Mouse (Mus musculus): Measurements from ENCODE around the gene Nxt1. TPM values are rescaled to one million over a fixed set of nuclear protein-coding genes. Genes with fewer than 3 reads are reported as not detected.

The Nxt1 gene
- total and polyA plus RNA-seq, 3 experiments: 6.4 to 9.0 (median 8.7) TPM

GRCm38 (mm10) chr2:148663458-148663857 lies 8.9 kb upstream of the Nxt1 start:
- TF ChIP-seq POLR2A (IDR thresholded peaks at IDR 0.05; ENCODE audit: insufficient read depth, low read depth, low read length): no peak
- no peak for TF ChIP-seq EP300 (IDR thresholded peaks at IDR 0.05; ENCODE audit: insufficient read depth, low read depth, low read length)
- no peak for TF ChIP-seq CTCF (IDR thresholded peaks at IDR 0.05)
- intact Hi-C loops (cut with DNase I): no loop called here
- 95% methylated on average over 1 of the region's 1 CpGs for WGBS

DNA sequence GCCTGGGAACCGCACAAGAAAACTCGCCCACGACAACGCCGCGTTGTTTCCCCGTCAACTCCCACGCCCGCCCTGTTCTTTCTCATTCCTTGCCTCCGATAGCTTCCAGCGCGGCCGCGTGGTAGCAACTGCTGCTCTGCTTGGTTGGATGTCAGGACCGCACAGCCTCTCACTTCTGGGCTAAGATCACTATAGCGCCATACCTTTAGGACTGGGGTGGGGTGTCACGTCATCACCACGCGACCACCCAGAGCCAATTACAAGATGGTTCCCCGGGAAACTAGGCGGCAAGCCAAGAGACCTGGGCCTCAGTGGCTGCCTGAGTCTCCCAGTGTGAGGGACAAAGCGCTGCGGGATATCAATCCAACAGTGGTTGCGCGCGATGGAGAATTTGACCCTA lies 5.4 kb downstream of the Nxt1 start:
- peak; percentile 49 to 50 for DNase-seq
- no peak overlapping the region; the same call in 1 of the 2 replicates for H3K27ac ChIP-seq
- peaks cover 3% of the 10 kb centered on the region for H3K36me3 ChIP-seq (ENCODE audit: control insufficient read depth, insufficient read depth, low read length)
- WGBS: 37% methylated on average over 26 of the region's 26 CpGs
- no peaks in the 10 kb centered on the region for H3K27me3 ChIP-seq (ENCODE audit: control insufficient read depth, insufficient read depth, low read length)
- H3K4me3 ChIP-seq: peak overlapping the region; percentile 13
- no peaks in the 10 kb centered on the region; the same call in 1 of the 2 replicates for H3K79me2 ChIP-seq (replicated peaks; ENCODE audit: control insufficient read depth, insufficient read depth, low read length)
- intact Hi-C loops (cut with DNase I): no loop called here
- peak overlapping the region; percentile 37; the same call in 1 of the 2 replicates for H3K9ac ChIP-seq (ENCODE audit: low read depth, low read length)
- peaks cover 7% of the 10 kb centered on the region for H3K4me1 ChIP-seq (ENCODE audit: control insufficient read depth, insufficient read depth, low read length)
- TF ChIP-seq EP300 (IDR thresholded peaks at IDR 0.05; ENCODE audit: insufficient read depth, low read depth, low read length) (no peak), POLR2A (IDR thresholded peaks at IDR 0.05; ENCODE audit: insufficient read depth, low read depth, low read length) (no peak), CTCF (IDR thresholded peaks at IDR 0.05) (no peak)

More at GRCm38 (mm10) chr2:148663458-148663857, 8.9 kb upstream of the Nxt1 start:
- Histone ChIP-seq H3K4me3 (no peak overlapping the region), H3K9ac (ENCODE audit: low read depth, low read length) (no peak overlapping the region), H3K27me3 (ENCODE audit: control insufficient read depth, insufficient read depth, low read length) (no peaks in the 10 kb centered on the region), H3K36me3 (ENCODE audit: control insufficient read depth, insufficient read depth, low read length) (no peaks in the 10 kb centered on the region), H3K4me1 (ENCODE audit: control insufficient read depth, insufficient read depth, low read length) (no peaks in the 10 kb centered on the region; the same call in 1 of the 2 replicates), H3K27ac (no peak overlapping the region), H3K79me2 (replicated peaks; ENCODE audit: control insufficient read depth, insufficient read depth, low read length) (no peaks in the 10 kb centered on the region)
- DNase-seq: no peak

- Histone ChIP-seq H3K27me3 (ENCODE audit: control insufficient read depth, insufficient read depth, low read length) (no peaks in the 10 kb centered on the region), H3K9ac (ENCODE audit: low read depth, low read length) (peak overlapping the region; percentile 47)
These were observed 6.9 kb downstream of the Nxt1 start for GRCm38 (mm10) chr2:148679346-148679745.

GRCm38 (mm10) chr2:148680775-148681291 lies 8.4 kb downstream of the Nxt1 start, which contains the start of gene Gzf1:
Gene Gzf1, plus strand, starts transcription at chr2:148681023.
- TF ChIP-seq POLR2A (IDR thresholded peaks at IDR 0.05; ENCODE audit: insufficient read depth, low read depth, low read length): peak; percentile 87
- 0 out of 2 replicates have a peak, but pooled peaks have one; percentile 17 for TF ChIP-seq EP300 (IDR thresholded peaks at IDR 0.05; ENCODE audit: insufficient read depth, low read depth, low read length)
- no peak; the same call in 1 of the 2 replicates for TF ChIP-seq CTCF (IDR thresholded peaks at IDR 0.05)
- peak; percentile 99 to 100 for DNase-seq
- Histone ChIP-seq H3K4me1 (ENCODE audit: control insufficient read depth, insufficient read depth, low read length) (peaks cover 7% of the 10 kb centered on the region), H3K9ac (ENCODE audit: low read depth, low read length) (peak within 1 kb of the TSS; percentile 92), H3K79me2 (replicated peaks; ENCODE audit: control insufficient read depth, insufficient read depth, low read length) (0 out of 2 replicates have a peak, but pooled peaks cover 3% of the 10 kb centered on the region), H3K27ac (peak within 1 kb of the TSS; percentile 92), H3K36me3 (ENCODE audit: control insufficient read depth, insufficient read depth, low read length) (peaks cover 12% of the 10 kb centered on the region), H3K4me3 (peak within 1 kb of the TSS; percentile 83), H3K27me3 (ENCODE audit: control insufficient read depth, insufficient read depth, low read length) (no peaks in the 10 kb centered on the region)
- WGBS: under 1% methylated on average over 39 of the region's 39 CpGs
- intact Hi-C loops (cut with DNase I): loop anchor here (5.0 kb wide), 2 partner anchors 51 to 196 kb away; partner anchors contain the start of genes Cst3 and Napb

More at GRCm38 (mm10) chr2:148679346-148679745, 6.9 kb downstream of the Nxt1 start:
- Histone ChIP-seq H3K27ac (peak overlapping the region; percentile 44), H3K4me1 (ENCODE audit: control insufficient read depth, insufficient read depth, low read length) (peaks cover 7% of the 10 kb centered on the region), H3K79me2 (replicated peaks; ENCODE audit: control insufficient read depth, insufficient read depth, low read length) (no peaks in the 10 kb centered on the region), H3K36me3 (ENCODE audit: control insufficient read depth, insufficient read depth, low read length) (peaks cover 8% of the 10 kb centered on the region), H3K4me3 (no peak overlapping the region)
- WGBS: 5% methylated on average over 9 of the region's 9 CpGs
- peak; percentile 55 to 72 for DNase-seq
- intact Hi-C loops (cut with DNase I): no loop called here
- TF ChIP-seq CTCF (IDR thresholded peaks at IDR 0.05): no peak
- no peak for TF ChIP-seq EP300 (IDR thresholded peaks at IDR 0.05; ENCODE audit: insufficient read depth, low read depth, low read length)
- TF ChIP-seq POLR2A (IDR thresholded peaks at IDR 0.05; ENCODE audit: insufficient read depth, low read depth, low read length): peak; percentile 71

DNA sequence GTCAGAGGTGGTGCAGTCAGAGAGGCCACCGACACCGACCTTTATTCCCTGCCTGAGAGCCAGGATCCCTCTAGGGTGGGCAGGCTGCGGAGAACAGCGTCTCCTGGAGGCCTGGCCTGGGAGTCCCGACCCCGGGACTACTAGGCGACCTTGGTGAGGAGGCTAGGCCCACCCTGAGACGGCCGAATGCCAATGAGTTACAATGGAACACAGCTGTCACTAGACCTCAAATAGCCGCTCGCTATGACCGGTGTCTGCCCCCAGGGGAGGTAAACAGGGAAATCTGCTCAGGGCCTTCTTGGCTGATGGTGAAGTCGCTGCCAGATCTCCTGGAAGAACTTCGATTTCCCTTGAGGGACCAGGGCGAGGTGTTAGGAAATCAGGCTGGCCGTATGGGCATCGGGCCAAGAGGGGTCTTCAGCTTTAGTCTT lies 9.1 kb downstream of the Nxt1 start:
- intact Hi-C loops (cut with DNase I): loop anchor here (5.0 kb wide), 2 partner anchors 51 to 196 kb away; partner anchors contain the start of genes Cst3 and Napb
- Histone ChIP-seq H3K36me3 (ENCODE audit: control insufficient read depth, insufficient read depth, low read length) (peaks cover 18% of the 10 kb centered on the region), H3K4me3 (peak overlapping the region; percentile 83), H3K4me1 (ENCODE audit: control insufficient read depth, insufficient read depth, low read length) (peaks cover 7% of the 10 kb centered on the region), H3K27ac (peak overlapping the region; percentile 92), H3K79me2 (replicated peaks; ENCODE audit: control insufficient read depth, insufficient read depth, low read length) (0 out of 2 replicates have a peak, but pooled peaks cover 3% of the 10 kb centered on the region), H3K9ac (ENCODE audit: low read depth, low read length) (peak overlapping the region; percentile 92), H3K27me3 (ENCODE audit: control insufficient read depth, insufficient read depth, low read length) (no peaks in the 10 kb centered on the region)
- 2% methylated on average over 17 of the region's 17 CpGs for WGBS
- TF ChIP-seq CTCF (IDR thresholded peaks at IDR 0.05) (peak; percentile 67), EP300 (IDR thresholded peaks at IDR 0.05; ENCODE audit: insufficient read depth, low read depth, low read length) (no peak)
- DNase-seq: peak; percentile 60 to 68

GRCm38 (mm10) chr2:148683031-148683430 lies 10.6 kb downstream of the Nxt1 start:
- Histone ChIP-seq H3K27ac (no peak overlapping the region), H3K9ac (ENCODE audit: low read depth, low read length) (no peak overlapping the region), H3K36me3 (ENCODE audit: control insufficient read depth, insufficient read depth, low read length) (peaks cover 28% of the 10 kb centered on the region), H3K4me1 (ENCODE audit: control insufficient read depth, insufficient read depth, low read length) (peaks cover 7% of the 10 kb centered on the region), H3K27me3 (ENCODE audit: control insufficient read depth, insufficient read depth, low read length) (no peaks in the 10 kb centered on the region), H3K4me3 (no peak overlapping the region), H3K79me2 (replicated peaks; ENCODE audit: control insufficient read depth, insufficient read depth, low read length) (peaks cover 4% of the 10 kb centered on the region; the same call in 1 of the 2 replicates)
- DNase-seq: no peak
- TF ChIP-seq EP300 (IDR thresholded peaks at IDR 0.05; ENCODE audit: insufficient read depth, low read depth, low read length) (no peak), POLR2A (IDR thresholded peaks at IDR 0.05; ENCODE audit: insufficient read depth, low read depth, low read length) (no peak), CTCF (IDR thresholded peaks at IDR 0.05) (no peak)
- WGBS: 53% methylated on average over 1 of the region's 1 CpGs
- intact Hi-C loops (cut with DNase I): loop anchor here (5.0 kb wide), 2 partner anchors 49 to 194 kb away; partner anchors contain the start of genes Cst3 and Napb
